8 mouse cellular contexts compared by ENCODE assay signal in genomic region chr3:131303320-131303714, GRCm38 (mm10). TPM values are rescaled to one million over a fixed set of nuclear protein-coding genes. Genes with fewer than 3 reads are reported as not detected.
DNase-seq lines count a peak whose midpoint lies in the region; ATAC-seq and TF ChIP-seq lines count a peak whose summit lies in the region.

No protein-coding gene starts in this region.

- intact Hi-C loops in heart, adult 2 months (cut with DNase I), result loop anchor here (5.0 kb wide), 1 partner anchor 249 kb away; no protein-coding TSS in a partner anchor
- intact Hi-C loops in heart, postnatal 36 days (cut with DNase I), result no loop called here
- intact Hi-C loops in left cerebral cortex, postnatal 14 days (cut with DNase I), result loop anchor here (5.0 kb wide), 1 partner anchor 249 kb away; no protein-coding TSS in a partner anchor

- no peak for TF ChIP-seq POLR2A in heart, adult 2 months (IDR thresholded peaks at IDR 0.05; ENCODE audit: insufficient read depth, low read depth, low read length)
- no peak; the same call in 1 of the 2 replicates for TF ChIP-seq POLR2A in CH12.LX (IDR thresholded peaks at IDR 0.05; ENCODE audit: low read depth, low read length)

- no peaks in the 10 kb centered on the region for H3K36me3 ChIP-seq in heart, adult 2 months (ENCODE audit: control insufficient read depth, insufficient read depth, low read length)
- no peaks in the 10 kb centered on the region for H3K36me3 ChIP-seq in CH12.LX (replicated peaks in 1 of 2; ENCODE audit: control insufficient read depth in 1 of 2, insufficient read depth in 1 of 2, low read length in 1 of 2)
- no peaks in the 10 kb centered on the region for H3K36me3 ChIP-seq in forebrain, postnatal 0 days (ENCODE audit: insufficient read depth)
- H3K36me3 ChIP-seq in liver, postnatal 0 days (replicated peaks; ENCODE audit: insufficient read depth, low read length), result no peaks in the 10 kb centered on the region

- WGBS in heart, adult 2 months, result 14% methylated on average over 5 of the region's 5 CpGs
- 19% methylated on average over 5 of the region's 5 CpGs for WGBS in forebrain, postnatal 0 days
- WGBS in liver, postnatal 0 days (ENCODE audit: insufficient replicate concordance), result 19% methylated on average over 5 of the region's 5 CpGs

- ATAC-seq in forebrain, postnatal 0 days, result no peak
- peak; percentile 23 for ATAC-seq in liver, postnatal 0 days

- H3K79me2 ChIP-seq in heart, adult 2 months (replicated peaks; ENCODE audit: control insufficient read depth, insufficient read depth, low read length), result no peaks in the 10 kb centered on the region
- H3K79me2 ChIP-seq in CH12.LX (replicated peaks; ENCODE audit: control insufficient read depth, extremely low read depth, insufficient read depth, poor library complexity, severe bottlenecking), result no peaks in the 10 kb centered on the region

- H3K27me3 ChIP-seq in heart, adult 2 months (ENCODE audit: control insufficient read depth, insufficient read depth, low read length), result no peaks in the 10 kb centered on the region
- no peaks in the 10 kb centered on the region for H3K27me3 ChIP-seq in CH12.LX (replicated peaks)
- no peaks in the 10 kb centered on the region for H3K27me3 ChIP-seq in forebrain, postnatal 0 days (ENCODE audit: insufficient read depth, low read length)
- no peaks in the 10 kb centered on the region for H3K27me3 ChIP-seq in liver, postnatal 0 days (ENCODE audit: insufficient read depth, low read length)

- H3K27ac ChIP-seq in heart, adult 2 months, result peak overlapping the region; percentile 81
- H3K27ac ChIP-seq in CH12.LX (ENCODE audit: insufficient read depth, low read depth), result no peak overlapping the region
- no peak overlapping the region for H3K27ac ChIP-seq in forebrain, postnatal 0 days (ENCODE audit: low read depth, low read length)
- H3K27ac ChIP-seq in liver, postnatal 0 days (ENCODE audit: low read depth), result no peak overlapping the region

- no peaks in the 10 kb centered on the region for H3K4me1 ChIP-seq in heart, adult 2 months (ENCODE audit: control insufficient read depth, insufficient read depth, low read length)
- peaks cover 4 to 18% of the 10 kb centered on the region in 2 experiments for H3K4me1 ChIP-seq in CH12.LX (ENCODE audit: control insufficient read depth in 1 of 2, insufficient read depth in 2 of 2)
- H3K4me1 ChIP-seq in forebrain, postnatal 0 days (ENCODE audit: insufficient read depth), result no peaks in the 10 kb centered on the region
- H3K4me1 ChIP-seq in liver, postnatal 0 days (ENCODE audit: insufficient read depth), result peaks cover 8% of the 10 kb centered on the region

- no peaks in the 10 kb centered on the region for H3K9me3 ChIP-seq in CH12.LX (replicated peaks; ENCODE audit: low read length)
- H3K9me3 ChIP-seq in forebrain, postnatal 0 days (ENCODE audit: low read length), result no peaks in the 10 kb centered on the region
- no peaks in the 10 kb centered on the region for H3K9me3 ChIP-seq in liver, postnatal 0 days (ENCODE audit: low read length)

- DNase-seq in heart, adult 2 months, result no peak
- no peak for DNase-seq in heart, postnatal 36 days
- DNase-seq in CH12.LX (ENCODE audit: extremely low read depth), result no peak
- DNase-seq in forebrain, postnatal 0 days, result no peak
- DNase-seq in liver, postnatal 0 days, result no peak
- DNase-seq in cerebellum, postnatal 4 days (ENCODE audit: low spot score in 2 of 2), result no peak
- no peak for DNase-seq in left cerebral cortex, postnatal 14 days (ENCODE audit: low spot score in 2 of 2)
- DNase-seq in right cerebral cortex, postnatal 36 days (ENCODE audit: low spot score in 2 of 2), result no peak

- TF ChIP-seq EP300 in heart, adult 2 months (IDR thresholded peaks at IDR 0.05; ENCODE audit: insufficient read depth, low read depth, low read length), result no peak
- TF ChIP-seq EP300 in CH12.LX (IDR thresholded peaks at IDR 0.05; ENCODE audit: low read length), result no peak
- no peak for TF ChIP-seq EP300 in liver, postnatal 0 days (IDR thresholded peaks at IDR 0.05; ENCODE audit: low read depth)

- TF ChIP-seq CTCF in heart, adult 2 months (IDR thresholded peaks at IDR 0.05), result no peak
- TF ChIP-seq CTCF in CH12.LX (conservative IDR thresholded peaks at IDR 0.05 in 1 of 2, IDR thresholded peaks at IDR 0.05 in 1 of 2; ENCODE audit: low read depth in 2 of 2, low read length in 2 of 2), result no peak
- no peak for TF ChIP-seq CTCF in forebrain, postnatal 0 days (IDR thresholded peaks at IDR 0.05; ENCODE audit: low read depth)
- TF ChIP-seq CTCF in liver, postnatal 0 days (IDR thresholded peaks at IDR 0.05; ENCODE audit: low read depth), result no peak

- in situ Hi-C loops in CH12.LX (cut with MboI; ENCODE audit: low pct_ligation_motif_present, low pct_unique_long_range_greater_than_20kb, low sequenced_read_pairs), result loop anchor here (5.0 kb wide), 1 partner anchor 254 kb away; no protein-coding TSS in a partner anchor

- TF ChIP-seq RAD21 in CH12.LX (IDR thresholded peaks at IDR 0.05; ENCODE audit: low read depth, low read length), result no peak

- peak overlapping the region; percentile 39 for H3K9ac ChIP-seq in heart, adult 2 months (ENCODE audit: low read depth, low read length)
- H3K9ac ChIP-seq in CH12.LX (ENCODE audit: insufficient read depth, low read depth), result peak overlapping the region; percentile 39
- H3K9ac ChIP-seq in forebrain, postnatal 0 days, result peak overlapping the region; percentile 70
- 0 out of 2 replicates have a peak overlapping the region, but pooled peaks have one; percentile 58 for H3K9ac ChIP-seq in liver, postnatal 0 days (replicated peaks)

- H3K4me2 ChIP-seq in CH12.LX (ENCODE audit: insufficient read depth, low read depth, poor library complexity, severe bottlenecking), result peak overlapping the region; percentile 68
- H3K4me2 ChIP-seq in forebrain, postnatal 0 days (ENCODE audit: low read depth), result peak overlapping the region; percentile 86
- H3K4me2 ChIP-seq in liver, postnatal 0 days (ENCODE audit: low read depth, low read length), result peak overlapping the region; percentile 96

- dilution Hi-C loops in CH12.LX (cut with MboI; ENCODE audit: extremely low pct_ligation_motif_present, extremely low pct_unique_long_range_greater_than_20kb, low sequenced_read_pairs), result no loop called here

- H3K4me3 ChIP-seq in heart, adult 2 months, result peak overlapping the region; percentile 96
- H3K4me3 ChIP-seq in CH12.LX (replicated peaks in 1 of 3; ENCODE audit: low read depth in 2 of 3, low read length in 2 of 3, poor library complexity in 1 of 3), result peak overlapping the region; percentile 42 to 90 (median 67)
- H3K4me3 ChIP-seq in forebrain, postnatal 0 days (ENCODE audit: low read depth, low read length), result peak overlapping the region; percentile 61
- H3K4me3 ChIP-seq in liver, postnatal 0 days (ENCODE audit: low read depth, low read length), result peak overlapping the region; percentile 63

TF ChIP-seq in CH12.LX, 34 proteins besides CTCF, POLR2A, EP300 and RAD21:
- TF ChIP-seq ELF1 (IDR thresholded peaks at IDR 0.05; ENCODE audit: low read depth, low read length) (no peak), POLR2AphosphoS2 (IDR thresholded peaks at IDR 0.05; ENCODE audit: low read depth, low read length) (no peak), JUN (IDR thresholded peaks at IDR 0.05; ENCODE audit: insufficient read depth, low read depth, low read length) (no peak), SIN3A (IDR thresholded peaks at IDR 0.05; ENCODE audit: low read length) (0 out of 2 replicates have a peak, but pooled peaks have one; percentile 11), E2F4 (IDR thresholded peaks at IDR 0.05; ENCODE audit: insufficient replicate concordance, low read depth, low read length) (no peak), MYC (IDR thresholded peaks at IDR 0.05; ENCODE audit: low read depth, low read length) (no peak), PAX5 (IDR thresholded peaks at IDR 0.05; ENCODE audit: low read length) (no peak), MAZ (IDR thresholded peaks at IDR 0.05; ENCODE audit: low read depth, low read length) (no peak)
TF ChIP-seq in CH12.LX: peak in this region for 1.

RNA-seq across cellular contexts. Expression of gene Cyp2u1, which starts 0.3 kb away (rescaled TPM):
- 10 to 100 TPM; 32.8 to 40.9 TPM for total RNA-seq in heart, adult 2 months (2021)
- 13.0 and 15.0 TPM in 2 replicates for polyA plus RNA-seq in heart, adult 2 months (2012; rRNA removed)
- 10 to 100 TPM; 30.4 to 32.3 TPM for total RNA-seq in heart, postnatal 36 days (2021)
- 1.3 and 2.0 TPM in 2 replicates for total RNA-seq in CH12.LX (2012; rRNA removed)
- 0.50 and 0.60 TPM in 2 replicates for total RNA-seq in CH12.LX (2014; rRNA removed)
- 0.52 and 0.54 TPM in 2 replicates for polyA plus RNA-seq in CH12.LX (2012; ENCODE audit: insufficient read length, low read depth)
- 10.7 and 14.7 TPM in 2 replicates for total RNA-seq in forebrain, postnatal 0 days (2014; rRNA removed)
- polyA plus RNA-seq in forebrain, postnatal 0 days (2015; fragmentation: Nextera tagmentation; extraction: Ambion mirVana), result 8.7 and 11.0 TPM in 2 replicates
- 1.2 and 1.4 TPM in 2 replicates for polyA plus RNA-seq in liver, postnatal 0 days (2015; fragmentation: Nextera tagmentation; extraction: Ambion mirVana)
- total RNA-seq in left cerebral cortex, postnatal 14 days (2021), result 10 to 100 TPM; 14.0 to 17.4 TPM

RNA-seq across cellular contexts. Expression of gene Hadh, which starts 31.4 kb away (rescaled TPM):
- total RNA-seq in heart, adult 2 months (2021), result 100 to 1,000 TPM; 648 to 774 TPM
- polyA plus RNA-seq in heart, adult 2 months (2012; rRNA removed), result 619 and 842 TPM in 2 replicates
- total RNA-seq in heart, postnatal 36 days (2021), result 100 to 1,000 TPM; 734 to 810 TPM
- total RNA-seq in CH12.LX (2012; rRNA removed) (46.9 and 49.5 TPM in 2 replicates), CH12.LX (2014; rRNA removed) (41.0 and 42.3 TPM in 2 replicates)
- 65.2 and 73.4 TPM in 2 replicates for polyA plus RNA-seq in CH12.LX (2012; ENCODE audit: insufficient read length, low read depth)
- total RNA-seq in forebrain, postnatal 0 days (2014; rRNA removed), result 14.0 and 21.0 TPM in 2 replicates
- 30.3 and 33.0 TPM in 2 replicates for polyA plus RNA-seq in forebrain, postnatal 0 days (2015; fragmentation: Nextera tagmentation; extraction: Ambion mirVana)
- polyA plus RNA-seq in liver, postnatal 0 days (2015; fragmentation: Nextera tagmentation; extraction: Ambion mirVana), result 279 and 305 TPM in 2 replicates
- 10 to 100 TPM; 20.0 to 22.5 TPM for total RNA-seq in left cerebral cortex, postnatal 14 days (2021)

Comparison
In these comparisons a context has a peak if more than half of its experiments do, and no peak if none do; other contexts are left out.
1. RNA of gene Hadh, which starts 31.4 kb away (total RNA-seq): 734 to 810 TPM in heart, postnatal 36 days and 648 to 774 TPM in heart, adult 2 months; 41.0 to 49.5 TPM in CH12.LX, 20.0 to 22.5 TPM in left cerebral cortex, postnatal 14 days and 14.0 to 21.0 TPM in forebrain, postnatal 0 days; every median in the first group is over 10 times any median in the second.
2. Peak in every context shown above with its lines, with median percentiles within 50 percentile points of each other: H3K4me3 ChIP-seq, H3K9ac ChIP-seq and H3K4me2 ChIP-seq.